10 mouse cellular contexts compared by ENCODE assay signal in genomic region chr1:138516946-138517345, GRCm38 (mm10).
A peak's percentile ranks its signal among the peaks of the same experiment; 100 is the strongest.
DNase-seq lines count a peak whose midpoint lies in the region; ATAC-seq and TF ChIP-seq lines count a peak whose summit lies in the region.
"Had no signal": no experiment of that assay in that cellular context is flagged by ENCODE, and none has a peak within 500 bp of the region (broad histone marks: within the 10 kb centered on the region; RNA-seq: fewer than 3 reads in every experiment).

No protein-coding gene starts in this region.

- no peak overlapping the region for H3K27ac ChIP-seq in lung, postnatal 0 days (ENCODE audit: low read length)
- H3K27ac ChIP-seq: neural tube, embryonic 13.5 days had no signal

- WGBS in lung, postnatal 0 days, result 54% methylated on average over 2 of the region's 2 CpGs
- 49% methylated on average over 2 of the region's 2 CpGs for WGBS in lung, adult 2 months

- H3K9me3 ChIP-seq in lung, postnatal 0 days (ENCODE audit: low read length), result no peaks in the 10 kb centered on the region
- H3K9me3 ChIP-seq: neural tube, embryonic 13.5 days had no signal

- peak; percentile 35 for DNase-seq in lung, postnatal 0 days (ENCODE audit: low spot score)
- no peak for DNase-seq in lung, adult 2 months
- no peak for DNase-seq in kidney, postnatal 36 days
- DNase-seq in cerebellum, postnatal 4 days (ENCODE audit: low spot score in 2 of 2), result no peak
- no peak for DNase-seq in left cerebral cortex, adult 11 months (ENCODE audit: low spot score)
- DNase-seq: cerebellum, postnatal 36 days; right cerebral cortex, postnatal 25 days had no signal

- no peak for TF ChIP-seq EP300 in lung, postnatal 0 days (IDR thresholded peaks at IDR 0.05)

- H3K4me1 ChIP-seq in lung, postnatal 0 days (ENCODE audit: insufficient read depth, low read depth, low read length), result no peaks in the 10 kb centered on the region; the same call in 1 of the 2 replicates
- peaks cover 3% of the 10 kb centered on the region for H3K4me1 ChIP-seq in lung, adult 2 months (ENCODE audit: control insufficient read depth, insufficient read depth, low read length)
- H3K4me1 ChIP-seq: neural tube, embryonic 13.5 days had no signal

- H3K4me2 ChIP-seq in lung, postnatal 0 days (replicated peaks; ENCODE audit: low read depth, low read length), result 0 out of 2 replicates have a peak overlapping the region, but pooled peaks have one; percentile 14
- H3K4me2 ChIP-seq: neural tube, embryonic 13.5 days had no signal

- ATAC-seq in lung, postnatal 0 days, result peak; percentile 46; the same call in 1 of the 2 replicates
- peak; percentile 54 to 70; a peak in 3 of 4 replicates for ATAC-seq in hematopoietic stem cell, adult 5-6 weeks (replicated peaks in 1 of 2; ENCODE audit: insufficient read depth in 1 of 2, low FRiP score in 2 of 2, low TSS enrichment in 1 of 2, low read depth in 1 of 2, poor library complexity in 2 of 2, severe bottlenecking in 2 of 2)
- ATAC-seq in megakaryocyte-erythroid progenitor cell, adult 5-6 weeks (replicated peaks; ENCODE audit: low FRiP score, low TSS enrichment, poor library complexity, severe bottlenecking), result peak; percentile 90

- no peak overlapping the region for H3K9ac ChIP-seq in lung, postnatal 0 days (replicated peaks; ENCODE audit: low read depth)
- H3K9ac ChIP-seq: neural tube, embryonic 13.5 days had no signal

- H3K4me3 ChIP-seq in lung, postnatal 0 days (ENCODE audit: low read depth, low read length), result no peak overlapping the region
- H3K4me3 ChIP-seq in lung, adult 2 months (replicated peaks; ENCODE audit: extremely low read depth, low read depth, low read length), result no peak overlapping the region
- H3K4me3 ChIP-seq: neural tube, embryonic 13.5 days had no signal

- TF ChIP-seq CTCF in lung, postnatal 0 days (IDR thresholded peaks at IDR 0.05), result no peak
- TF ChIP-seq CTCF in lung, adult 2 months (IDR thresholded peaks at IDR 0.05; ENCODE audit: insufficient read depth, low read length), result no peak

- TF ChIP-seq POLR2A in lung, adult 2 months (IDR thresholded peaks at IDR 0.05; ENCODE audit: borderline replicate concordance, extremely low read depth, low read depth, low read length), result no peak

- H3K36me3 ChIP-seq in lung, postnatal 0 days (ENCODE audit: insufficient read depth, low read length), result no peaks in the 10 kb centered on the region; the same call in 1 of the 2 replicates
- H3K36me3 ChIP-seq: neural tube, embryonic 13.5 days had no signal

- no peaks in the 10 kb centered on the region for H3K27me3 ChIP-seq in lung, postnatal 0 days (replicated peaks; ENCODE audit: insufficient read depth, low read length)
- H3K27me3 ChIP-seq: neural tube, embryonic 13.5 days had no signal
